Mouse (Mus musculus) liver, postnatal 0 days (tissue): Measurements from ENCODE around the gene Mat1a. TPM values are rescaled to one million over a fixed set of nuclear protein-coding genes. Genes with fewer than 3 reads are reported as not detected.
A peak's percentile ranks its signal among the peaks of the same experiment; 100 is the strongest.

Experiments
- ATAC-seq: fragments of 200-750 bp; cut with Nextera tagmentation; 2 replicates; pipeline ENCODE4 v1.8.0; 2017; ENCODE audit warnings: mild to moderate bottlenecking, moderate library complexity
- DNase-seq: peaks from one replicate; pipeline ENCODE4 v3.0.0-alpha.2; 2016
- H3K27ac ChIP-seq: fragments of 300-500 bp; sonication (generic); 2 replicates; pipeline ENCODE4 v1.5.1; 2014; ENCODE audit warnings: antibody characterized with exemption, moderate library complexity, mild to moderate bottlenecking, low read depth
- H3K27me3 ChIP-seq: fragments of 300-500 bp; sonication (generic); 2 replicates; pipeline ENCODE4 v1.6.1; 2014; ENCODE audit warnings: low read length, control low read depth, mixed read lengths; ENCODE audit not compliant: insufficient read depth
- H3K36me3 ChIP-seq: fragments of 300-500 bp; sonication (generic); replicated peaks from 2 replicates; pipeline ENCODE4 v1.6.1; 2014; ENCODE audit warnings: mild to moderate bottlenecking, control low read depth, low read length, moderate library complexity, mixed read lengths; ENCODE audit not compliant: insufficient read depth
- H3K4me1 ChIP-seq: fragments of 300-500 bp; sonication (generic); 2 replicates; pipeline ENCODE4 v1.6.1; 2014; ENCODE audit warnings: antibody characterized with exemption, mild to moderate bottlenecking, control low read depth; ENCODE audit not compliant: insufficient read depth
- H3K4me2 ChIP-seq: fragments of 300-500 bp; sonication (generic); 2 replicates; pipeline ENCODE4 v1.6.1; 2014; ENCODE audit warnings: low read depth, mild to moderate bottlenecking, low read length, moderate library complexity, mixed read lengths
- H3K4me3 ChIP-seq: fragments of 300-500 bp; sonication (generic); 2 replicates; pipeline ENCODE4 v1.5.1; 2014; ENCODE audit warnings: low read depth, low read length
- H3K9ac ChIP-seq: fragments of 300-500 bp; sonication (generic); replicated peaks from 2 replicates; pipeline ENCODE4 v1.6.1; 2014; ENCODE audit warnings: mild to moderate bottlenecking, moderate library complexity
- H3K9me3 ChIP-seq: fragments of 300-500 bp; sonication (generic); 2 replicates; pipeline ENCODE4 v1.6.1; 2016; ENCODE audit warnings: mild to moderate bottlenecking, control low read depth, low read length, mixed read lengths
- CTCF ChIP-seq: sonication (generic); IDR thresholded peaks from 2 replicates; pipeline ENCODE4 v1.5.1; 2016; ENCODE audit warnings: antibody characterized with exemption, low read depth
- EP300 ChIP-seq: IDR thresholded peaks from 2 replicates; pipeline ENCODE4 v1.6.1; 2016; ENCODE audit warnings: antibody characterized with exemption, low read depth, mild to moderate bottlenecking
- WGBS: fragments of 180-500 bp; shearing (Covaris S2); extraction: QIAGEN DNeasy Blood & Tissue Kit; methylation state at CpG from one replicate; pipeline ENCODE4 v1.1.7; 2014; ENCODE audit not compliant: insufficient replicate concordance; 5-methylcytosine and 5-hydroxymethylcytosine counted together
- polyA plus RNA-seq: library from polyadenylated mRNA; unstranded; fragments of >200 nt; fragmentation: Nextera tagmentation; extraction: Ambion mirVana; gene quantifications from 2 replicates; pipeline ENCODE4 v1.2.1, GENCODE M21; 2015

Gene Mat1a
- polyA plus RNA-seq, 1 experiment from 2014 or later = 1,129 TPM

DNA sequence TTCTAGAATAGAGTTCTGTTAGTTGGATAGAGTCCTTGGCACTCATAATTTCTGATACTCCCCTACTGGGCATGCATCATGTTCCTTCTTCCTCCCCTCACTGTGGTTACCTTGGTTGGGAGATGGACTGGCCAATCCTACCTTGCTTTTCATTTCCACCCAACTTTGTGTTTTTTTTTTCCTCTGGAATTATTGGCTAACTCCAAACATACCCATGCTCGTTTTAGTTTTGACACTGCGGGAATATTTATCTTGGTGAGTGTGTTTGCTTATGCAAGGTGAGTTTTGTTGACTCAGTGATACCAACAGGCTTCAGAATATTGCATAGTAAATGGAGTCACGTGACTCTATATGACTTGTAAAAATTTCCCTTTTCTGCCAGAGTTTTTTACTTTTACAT, 4.1 kb upstream of the Mat1a start:
- Histone ChIP-seq H3K27ac (peak overlapping the region; percentile 95), H3K9me3 (no peaks in the 10 kb centered on the region), H3K4me2 (no peak overlapping the region), H3K4me1 (no peaks in the 10 kb centered on the region), H3K4me3 (no peak overlapping the region), H3K36me3 (no peaks in the 10 kb centered on the region), H3K9ac (no peak overlapping the region), H3K27me3 (no peaks in the 10 kb centered on the region)
- 55% methylated on average over 3 of the region's 3 CpGs for WGBS
- DNase-seq = no peak
- ATAC-seq = peak; percentile 53
- TF ChIP-seq EP300 (peak; percentile 82), CTCF (no peak)

DNA sequence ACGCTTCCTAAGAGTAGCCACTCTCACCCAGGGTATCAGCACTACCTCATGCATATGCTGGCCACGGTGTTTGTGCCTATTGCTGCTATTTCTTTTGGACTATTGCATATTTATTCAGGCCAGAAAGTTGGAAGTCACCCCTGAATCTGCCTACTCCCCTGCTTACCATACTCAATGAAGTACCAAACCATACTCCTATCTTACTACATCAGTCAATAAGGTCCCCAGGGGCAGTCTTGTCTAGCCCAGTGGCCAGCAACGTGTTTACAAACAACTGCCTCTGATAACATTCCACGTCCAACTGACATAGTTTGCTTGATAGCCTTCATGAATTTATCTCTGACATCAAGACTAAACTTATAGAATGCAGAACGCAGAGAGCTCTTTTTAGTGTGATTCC, 3.6 kb upstream of the Mat1a start:
- no peak overlapping the region for H3K4me3 ChIP-seq
- no peak overlapping the region for H3K9ac ChIP-seq
- no peaks in the 10 kb centered on the region for H3K27me3 ChIP-seq
- no peak for DNase-seq
- no peaks in the 10 kb centered on the region for H3K36me3 ChIP-seq
- no peaks in the 10 kb centered on the region for H3K9me3 ChIP-seq
- ATAC-seq = no peak
- TF ChIP-seq CTCF = no peak
- TF ChIP-seq EP300 = no peak
- 63% methylated on average over 5 of the region's 5 CpGs for WGBS
- peak overlapping the region; percentile 94 for H3K27ac ChIP-seq
- H3K4me1 ChIP-seq = no peaks in the 10 kb centered on the region
- H3K4me2 ChIP-seq = no peak overlapping the region

DNA sequence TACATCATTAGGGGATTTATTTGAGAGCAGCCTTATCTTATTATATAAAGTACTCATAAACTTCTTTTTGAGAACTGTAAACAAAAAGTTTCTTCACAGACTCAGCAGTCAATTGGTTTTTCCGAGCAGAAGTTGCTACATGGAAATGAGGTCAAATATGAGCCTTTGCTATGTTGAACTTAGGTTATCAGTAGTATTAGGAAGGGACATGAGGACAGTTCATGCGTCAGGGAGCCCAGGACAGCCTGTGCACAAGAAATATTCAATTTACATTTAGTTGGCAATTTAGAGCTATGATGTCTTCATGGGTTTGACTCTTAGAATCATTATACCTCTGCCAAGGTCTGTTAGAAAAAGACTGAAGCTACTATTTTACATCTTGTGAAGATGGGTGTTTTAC, 2.6 kb upstream of the Mat1a start:
- Histone ChIP-seq H3K4me1 (no peaks in the 10 kb centered on the region), H3K27me3 (no peaks in the 10 kb centered on the region), H3K9ac (no peak overlapping the region), H3K4me3 (no peak overlapping the region), H3K4me2 (no peak overlapping the region), H3K36me3 (no peaks in the 10 kb centered on the region), H3K9me3 (no peaks in the 10 kb centered on the region), H3K27ac (peak overlapping the region; percentile 80)
- DNase-seq (no peak), ATAC-seq (peak; percentile 41)
- TF ChIP-seq EP300 = peak; percentile 90
- TF ChIP-seq CTCF = no peak
- WGBS = 41% methylated on average over 2 of the region's 2 CpGs

DNA sequence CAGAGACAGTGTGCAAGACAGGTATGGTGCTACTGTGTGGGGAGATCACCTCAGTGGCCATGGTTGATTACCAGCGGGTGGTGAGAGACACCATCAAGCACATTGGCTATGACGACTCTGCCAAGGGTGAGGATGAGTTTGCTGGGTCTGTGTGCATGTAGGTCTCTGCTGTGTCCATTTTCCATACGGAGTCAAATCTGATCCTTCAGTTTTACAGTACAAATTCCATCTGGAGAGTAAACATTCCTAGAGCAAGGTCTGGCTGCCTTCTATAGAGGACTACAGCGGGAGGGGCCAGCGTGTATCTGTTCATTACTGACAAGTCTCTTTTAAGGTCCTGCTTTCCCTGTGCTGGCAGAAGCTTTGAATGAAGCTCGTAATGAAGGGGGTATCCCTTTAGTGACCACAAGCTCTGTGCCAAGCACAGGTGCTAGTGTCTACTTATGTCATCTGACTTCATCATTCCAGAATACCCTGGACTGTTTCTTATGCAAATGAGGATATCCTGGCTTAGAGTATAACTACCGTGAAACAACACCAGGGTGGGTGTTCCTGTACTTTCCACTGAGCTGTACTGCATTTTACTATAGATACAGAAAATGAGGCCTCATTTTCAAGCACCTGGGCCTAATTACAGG, 6.3 kb downstream of the Mat1a start:
- Histone ChIP-seq H3K4me1 (peaks cover 3% of the 10 kb centered on the region; the same call in 1 of the 2 replicates), H3K9me3 (no peaks in the 10 kb centered on the region), H3K27ac (peak overlapping the region; percentile 31; the same call in 1 of the 2 replicates), H3K27me3 (no peaks in the 10 kb centered on the region), H3K4me2 (peak overlapping the region; percentile 59), H3K9ac (0 out of 2 replicates have a peak overlapping the region, but pooled peaks have one; percentile 16), H3K36me3 (peaks cover 9% of the 10 kb centered on the region; the same call in 1 of the 2 replicates), H3K4me3 (no peak overlapping the region)
- no peak for TF ChIP-seq CTCF
- TF ChIP-seq EP300 = no peak
- ATAC-seq = 0 out of 2 replicates have a peak, but pooled peaks have one; percentile 6
- 64% methylated on average over 7 of the region's 7 CpGs for WGBS
- DNase-seq = no peak

DNA sequence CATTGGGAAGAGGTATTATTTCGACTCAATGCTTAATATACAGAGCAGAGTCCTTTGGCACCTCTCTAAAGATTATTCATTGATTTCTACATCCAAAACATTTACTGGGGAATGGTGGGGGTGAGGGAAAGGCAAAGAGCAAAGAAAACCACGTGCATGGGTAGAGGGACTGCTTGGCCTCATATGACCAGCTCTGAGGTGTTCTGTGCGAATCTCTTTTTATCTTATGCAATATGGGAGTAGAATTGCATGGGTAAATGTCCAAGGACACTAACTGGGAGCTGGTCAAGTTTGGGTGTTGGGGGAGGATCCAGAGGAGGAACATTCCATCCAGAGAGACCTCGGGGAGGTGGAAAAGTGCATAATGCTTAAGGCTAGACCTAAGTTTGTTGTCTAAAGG, 8.1 kb downstream of the Mat1a start:
- peaks cover 3% of the 10 kb centered on the region; the same call in 1 of the 2 replicates for H3K4me1 ChIP-seq
- no peak overlapping the region for H3K4me2 ChIP-seq
- no peaks in the 10 kb centered on the region for H3K9me3 ChIP-seq
- WGBS = 45% methylated on average over 4 of the region's 4 CpGs
- H3K27ac ChIP-seq = no peak overlapping the region; the same call in 1 of the 2 replicates
- ATAC-seq (peak; percentile 40), DNase-seq (peak; percentile 33)
- H3K4me3 ChIP-seq = no peak overlapping the region
- peak; percentile 69 for TF ChIP-seq EP300
- no peak for TF ChIP-seq CTCF
- peaks cover 12% of the 10 kb centered on the region; the same call in 1 of the 2 replicates for H3K36me3 ChIP-seq
- H3K9ac ChIP-seq = no peak overlapping the region
- H3K27me3 ChIP-seq = no peaks in the 10 kb centered on the region

DNA sequence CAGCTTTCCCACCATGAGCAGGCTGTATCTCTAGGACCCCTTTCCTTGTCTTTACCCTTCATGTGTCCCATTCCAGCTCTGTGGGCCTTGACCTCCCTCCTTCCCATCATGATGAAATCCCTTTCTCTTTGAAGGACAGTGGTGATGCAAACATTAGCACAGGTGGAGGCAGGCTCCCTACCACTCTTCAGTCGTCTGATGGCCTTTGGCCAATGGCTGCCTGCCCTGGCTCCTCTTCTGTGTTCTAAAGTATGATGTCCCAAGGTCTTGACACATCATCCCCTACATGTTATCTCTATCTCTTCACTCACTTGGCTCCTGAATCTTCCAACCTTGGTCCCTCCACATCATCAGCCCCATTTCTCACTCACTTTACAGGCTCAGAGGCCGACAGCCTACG, 11.4 kb downstream of the Mat1a start:
- 62% methylated on average over 3 of the region's 3 CpGs for WGBS
- no peaks in the 10 kb centered on the region for H3K27me3 ChIP-seq
- peak; percentile 26 for DNase-seq
- peak overlapping the region; percentile 44 for H3K27ac ChIP-seq
- H3K4me1 ChIP-seq = peaks cover under 1% of the 10 kb centered on the region; the same call in 1 of the 2 replicates
- H3K9me3 ChIP-seq = no peaks in the 10 kb centered on the region
- H3K9ac ChIP-seq = no peak overlapping the region
- peaks cover 19% of the 10 kb centered on the region for H3K36me3 ChIP-seq
- TF ChIP-seq CTCF (no peak), EP300 (no peak)
- H3K4me3 ChIP-seq = no peak overlapping the region
- no peak overlapping the region for H3K4me2 ChIP-seq
- ATAC-seq = peak; percentile 4

DNA sequence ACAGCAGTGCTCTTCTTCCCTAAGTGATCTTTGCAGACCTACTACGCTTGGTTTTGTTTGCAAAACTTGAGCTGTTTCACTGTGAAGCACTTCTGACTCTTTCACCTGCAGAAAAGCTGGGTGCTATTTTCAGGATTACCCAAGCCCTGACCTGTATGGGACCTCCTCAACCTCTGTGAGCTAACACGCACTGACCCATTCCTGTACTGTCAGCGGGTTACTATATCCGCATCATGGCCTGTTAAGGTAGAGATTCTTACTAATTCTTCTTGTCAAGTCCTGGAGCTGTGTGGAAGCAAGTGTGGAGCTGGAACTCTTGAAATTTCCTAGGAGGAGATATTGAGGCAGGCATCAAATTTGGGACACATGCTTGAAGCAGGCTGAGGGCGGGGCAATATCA, 19.8 kb downstream of the Mat1a start:
- peaks cover 18% of the 10 kb centered on the region; the same call in 1 of the 2 replicates for H3K36me3 ChIP-seq
- no peak overlapping the region for H3K4me3 ChIP-seq
- H3K9me3 ChIP-seq = no peaks in the 10 kb centered on the region
- H3K4me1 ChIP-seq = no peaks in the 10 kb centered on the region
- WGBS = 69% methylated on average over 5 of the region's 5 CpGs
- H3K4me2 ChIP-seq = no peak overlapping the region
- H3K27ac ChIP-seq = no peak overlapping the region
- DNase-seq = peak; percentile 34
- H3K9ac ChIP-seq = no peak overlapping the region
- TF ChIP-seq CTCF (no peak), EP300 (no peak)
- peak; percentile 53 for ATAC-seq
- no peaks in the 10 kb centered on the region for H3K27me3 ChIP-seq
